Mouse (Mus musculus) forebrain, embryonic 12.5 days (tissue): ENCODE data around the gene Rhcg. TPM values are rescaled to one million over a fixed set of nuclear protein-coding genes. Genes with fewer than 3 reads are reported as not detected.

Experiments used
- ATAC-seq: fragments of 200-750 bp; cut with Nextera tagmentation; 2 replicates; pipeline ENCODE4 v1.8.0; 2017; ENCODE audit warnings: moderate TSS enrichment; ENCODE audit not compliant: low FRiP score
- H3K27ac ChIP-seq: fragments of 300-500 bp; sonication (generic); 2 replicates; pipeline ENCODE4 v1.5.1; 2016; ENCODE audit warnings: mild to moderate bottlenecking
- H3K27me3 ChIP-seq: fragments of 300-500 bp; sonication (generic); 2 replicates; pipeline ENCODE4 v1.6.1; 2016; ENCODE audit warnings: mild to moderate bottlenecking
- H3K36me3 ChIP-seq: fragments of 300-500 bp; sonication (generic); replicated peaks from 2 replicates; pipeline ENCODE4 v1.6.1; 2016; ENCODE audit warnings: mild to moderate bottlenecking
- H3K4me1 ChIP-seq: fragments of 300-500 bp; sonication (generic); 2 replicates; pipeline ENCODE4 v1.6.1; 2016
- H3K4me2 ChIP-seq: fragments of 300-500 bp; sonication (generic); 2 replicates; pipeline ENCODE4 v1.6.1; 2016; ENCODE audit warnings: mild to moderate bottlenecking, moderate library complexity
- H3K4me3 ChIP-seq: fragments of 300-500 bp; sonication (generic); replicated peaks from 2 replicates; pipeline ENCODE4 v1.5.1; 2016; ENCODE audit warnings: mild to moderate bottlenecking
- H3K9ac ChIP-seq: fragments of 300-500 bp; sonication (generic); 2 replicates; pipeline ENCODE4 v1.6.1; 2016; ENCODE audit warnings: mild to moderate bottlenecking
- H3K9me3 ChIP-seq: fragments of 300-500 bp; sonication (generic); 2 replicates; pipeline ENCODE4 v1.6.1; 2016
- WGBS: fragments of 180-500 bp; shearing (Covaris S2); methylation state at CpG from one replicate; pipeline ENCODE4 v1.1.7; 2016; 5-methylcytosine and 5-hydroxymethylcytosine counted together
- polyA plus RNA-seq: library from polyadenylated mRNA; unstranded; fragments of >200 nt; fragmentation: Nextera tagmentation; extraction: Ambion mirVana; gene quantifications from 2 replicates; pipeline ENCODE4 v1.2.1, GENCODE M21; 2016

Rhcg gene
- polyA plus RNA-seq, 1 experiment from 2014 or later: 8.5 TPM

DNA sequence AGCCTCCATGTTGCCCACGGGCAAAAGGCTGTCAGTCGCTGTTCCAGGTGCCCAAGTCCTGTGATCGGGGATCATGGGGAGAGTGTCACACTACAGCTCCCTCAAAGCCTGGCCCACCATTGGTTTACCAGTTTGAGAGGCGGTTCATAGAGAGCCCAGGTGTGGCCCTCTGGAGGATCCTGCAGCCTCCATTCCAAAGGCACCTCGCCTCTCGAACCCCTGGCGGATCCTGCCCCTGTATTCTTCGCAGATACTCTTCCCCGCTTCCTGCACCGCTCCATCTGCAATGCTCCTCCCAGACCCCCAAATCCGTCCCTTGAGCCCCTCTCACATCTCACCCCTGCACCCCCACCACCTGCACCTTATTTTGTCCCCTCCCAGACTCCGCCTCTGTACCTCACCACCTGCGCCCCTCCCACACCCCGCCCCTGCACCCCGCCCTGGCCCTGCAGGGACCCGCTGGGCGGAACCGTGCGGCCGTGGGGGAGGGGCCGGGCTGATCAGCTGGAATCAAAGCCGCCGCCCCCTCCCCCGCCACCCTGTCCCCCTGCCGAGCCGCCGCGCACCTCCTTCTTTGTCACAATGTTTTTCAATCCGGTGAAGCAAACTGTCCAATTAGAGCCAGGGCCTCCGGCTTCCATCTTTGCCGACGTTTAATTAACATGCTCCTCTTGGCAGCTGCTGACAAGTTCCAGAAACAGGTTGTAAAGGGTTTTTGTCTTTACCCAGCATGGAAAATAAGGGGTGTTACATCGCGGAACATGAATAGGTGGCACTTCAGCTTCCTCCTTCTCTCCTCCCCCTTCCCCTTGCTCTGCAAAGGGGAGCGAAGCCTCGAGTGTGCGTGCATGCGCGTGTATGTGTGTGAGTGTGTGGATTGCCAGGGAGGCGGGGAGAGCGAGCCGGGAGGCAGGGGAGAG, 25.4 kb downstream of the Rhcg start:
- no peaks in the 10 kb centered on the region for H3K36me3 ChIP-seq
- H3K27ac ChIP-seq: peak overlapping the region; percentile 98
- 1% methylated on average over 40 of the region's 42 CpGs for WGBS
- peaks cover 6% of the 10 kb centered on the region for H3K9me3 ChIP-seq
- peak; percentile 78 for ATAC-seq
- peak overlapping the region; percentile 63 for H3K9ac ChIP-seq
- H3K4me1 ChIP-seq: peaks cover 61% of the 10 kb centered on the region
- peak overlapping the region; percentile 38 for H3K4me3 ChIP-seq
- peaks cover 56% of the 10 kb centered on the region for H3K27me3 ChIP-seq
- peak overlapping the region; percentile 62 for H3K4me2 ChIP-seq

- Histone ChIP-seq H3K4me3 (no peak overlapping the region; the same call in 1 of the 2 replicates), H3K4me2 (peak overlapping the region; percentile 62)
- WGBS: 4% methylated on average over 3 of the region's 3 CpGs
These were observed 26.8 kb downstream of the Rhcg start for GRCm38 (mm10) chr7:79590560-79591110.

GRCm38 (mm10) chr7:79589763-79590559, 27.5 kb downstream of the Rhcg start:
- H3K9me3 ChIP-seq: peaks cover 6% of the 10 kb centered on the region
- peak; percentile 57 for ATAC-seq
- peaks cover 54% of the 10 kb centered on the region for H3K27me3 ChIP-seq
- peaks cover 61% of the 10 kb centered on the region for H3K4me1 ChIP-seq
- H3K4me3 ChIP-seq: no peak overlapping the region
- H3K9ac ChIP-seq: no peak overlapping the region; the same call in 1 of the 2 replicates
- H3K27ac ChIP-seq: peak overlapping the region; percentile 98
- 1% methylated on average over 9 of the region's 9 CpGs for WGBS
- peak overlapping the region; percentile 62 for H3K4me2 ChIP-seq
- no peaks in the 10 kb centered on the region for H3K36me3 ChIP-seq

More at GRCm38 (mm10) chr7:79590560-79591110, 26.8 kb downstream of the Rhcg start:
- Histone ChIP-seq H3K9me3 (peaks cover 6% of the 10 kb centered on the region), H3K9ac (peak overlapping the region; percentile 45), H3K27me3 (peaks cover 52% of the 10 kb centered on the region), H3K36me3 (no peaks in the 10 kb centered on the region), H3K27ac (peak overlapping the region; percentile 98), H3K4me1 (peaks cover 61% of the 10 kb centered on the region)
- ATAC-seq: peak; percentile 17

GRCm38 (mm10) chr7:79588284-79588683, 29.2 kb downstream of the Rhcg start:
- no peak for ATAC-seq
- Histone ChIP-seq H3K27me3 (peaks cover 47% of the 10 kb centered on the region), H3K4me3 (no peak overlapping the region), H3K4me1 (peaks cover 46% of the 10 kb centered on the region), H3K27ac (peak overlapping the region; percentile 98; the same call in 1 of the 2 replicates), H3K36me3 (no peaks in the 10 kb centered on the region), H3K9ac (no peak overlapping the region), H3K4me2 (no peak overlapping the region), H3K9me3 (peaks cover 6% of the 10 kb centered on the region)
- WGBS: 82% methylated on average over 3 of the region's 3 CpGs

DNA sequence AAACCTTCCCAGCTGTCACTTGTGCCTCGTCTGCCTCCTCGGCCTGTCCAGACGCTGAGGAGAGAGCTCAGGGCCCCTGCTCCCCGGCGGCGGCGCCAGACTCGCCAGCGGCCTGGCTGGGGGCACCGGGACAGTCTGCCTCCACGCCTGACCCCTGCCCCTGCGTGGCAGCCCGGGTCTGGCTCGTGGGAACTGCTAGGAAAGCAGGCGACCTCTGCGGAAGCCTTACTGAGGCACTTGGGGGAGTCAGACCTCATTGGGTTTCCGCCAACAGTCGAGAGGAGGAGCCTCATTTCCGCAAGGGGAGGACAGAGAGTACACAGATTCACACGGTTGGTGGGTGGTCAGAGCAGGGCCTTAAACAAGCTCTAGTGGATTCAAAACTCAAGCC, 38.6 kb downstream of the Rhcg start:
- WGBS: 0% methylated on average over 20 of the region's 20 CpGs

GRCm38 (mm10) chr7:79577931-79578850, 39.3 kb downstream of the Rhcg start:
- Histone ChIP-seq H3K4me3 (peak overlapping the region; percentile 27; the same call in 1 of the 2 replicates), H3K4me1 (peaks cover 54% of the 10 kb centered on the region), H3K9me3 (no peaks in the 10 kb centered on the region), H3K4me2 (peak overlapping the region; percentile 52), H3K27ac (peak overlapping the region; percentile 99), H3K9ac (peak overlapping the region; percentile 59), H3K36me3 (no peaks in the 10 kb centered on the region), H3K27me3 (peaks cover 26% of the 10 kb centered on the region)
- peak; percentile 57 for ATAC-seq
- WGBS: 2% methylated on average over 23 of the region's 25 CpGs

More for the DNA sequence above, 38.6 kb downstream of the Rhcg start:
- Histone ChIP-seq H3K4me2 (peak overlapping the region; percentile 52), H3K4me1 (peaks cover 53% of the 10 kb centered on the region), H3K4me3 (peak overlapping the region; percentile 27; the same call in 1 of the 2 replicates), H3K9me3 (no peaks in the 10 kb centered on the region), H3K36me3 (no peaks in the 10 kb centered on the region), H3K27ac (peak overlapping the region; percentile 99), H3K9ac (peak overlapping the region; percentile 51), H3K27me3 (peaks cover 26% of the 10 kb centered on the region)
- peak; percentile 80 for ATAC-seq

DNA sequence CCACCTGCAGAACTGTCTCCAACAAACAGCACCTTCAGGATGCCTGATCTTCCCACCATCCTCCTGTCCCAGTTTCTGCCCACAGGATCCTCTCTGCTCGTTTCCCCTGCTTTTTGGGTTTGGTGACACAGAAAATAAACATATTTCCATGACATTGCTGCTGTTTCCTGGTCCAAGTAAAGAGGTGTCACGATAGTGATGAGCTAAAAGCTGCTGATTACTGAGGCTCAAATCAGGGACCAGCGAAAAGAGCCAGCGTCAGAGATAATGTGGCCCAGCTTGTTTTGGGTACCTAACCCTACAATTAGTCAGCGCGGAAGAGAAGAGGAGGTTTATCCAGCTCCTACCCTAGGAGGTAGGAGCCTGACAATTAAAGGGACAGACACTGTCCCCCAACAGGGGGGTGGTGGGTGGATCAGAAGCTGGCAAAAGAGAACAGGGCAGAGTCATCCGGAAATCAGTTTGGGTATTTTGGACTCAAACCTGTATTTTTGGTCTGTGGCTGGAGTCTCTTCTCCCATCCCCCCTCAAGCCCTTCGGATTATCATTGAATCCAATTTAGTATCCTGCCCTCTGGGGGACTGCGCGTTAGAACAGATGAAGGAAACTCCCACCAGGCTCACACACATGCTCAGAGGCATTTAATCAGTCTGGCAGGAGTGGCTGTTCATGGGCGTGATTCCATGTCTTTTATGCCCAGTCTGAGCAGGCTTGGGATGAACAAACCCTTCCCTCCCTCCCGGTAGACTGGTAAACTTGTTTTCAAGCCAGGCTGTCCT, 40.2 kb downstream of the Rhcg start:
- peak; percentile 80 for ATAC-seq
- Histone ChIP-seq H3K27me3 (peaks cover 19% of the 10 kb centered on the region; the same call in 1 of the 2 replicates), H3K9me3 (no peaks in the 10 kb centered on the region), H3K4me2 (peak overlapping the region; percentile 52), H3K9ac (peak overlapping the region; percentile 59), H3K27ac (peak overlapping the region; percentile 99), H3K4me1 (peaks cover 61% of the 10 kb centered on the region), H3K4me3 (0 out of 2 replicates have a peak overlapping the region, but pooled peaks have one; percentile 3), H3K36me3 (no peaks in the 10 kb centered on the region)
- WGBS: 3% methylated on average over 12 of the region's 12 CpGs

DNA sequence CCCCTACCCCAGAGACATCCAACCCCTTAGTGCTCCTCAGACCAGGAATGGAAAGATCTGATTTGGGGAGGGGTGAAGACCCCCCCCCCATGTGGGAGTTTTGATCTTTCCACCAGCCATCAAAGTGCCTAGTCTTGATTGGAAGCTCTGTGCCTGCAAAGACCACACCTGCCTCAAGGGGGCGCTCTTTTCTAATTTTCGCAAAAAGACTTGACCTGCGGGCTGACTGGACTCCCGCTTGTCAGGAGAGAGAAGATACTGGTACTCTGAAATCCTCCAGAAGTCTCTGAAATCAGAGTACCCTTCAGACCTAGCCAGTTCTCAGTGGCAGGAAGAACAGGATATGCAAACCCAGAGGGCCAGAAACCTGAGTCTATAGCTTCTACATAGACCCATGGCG, 40.8 kb downstream of the Rhcg start:
- H3K36me3 ChIP-seq: no peaks in the 10 kb centered on the region
- peak overlapping the region; percentile 52; the same call in 1 of the 2 replicates for H3K4me2 ChIP-seq
- H3K27me3 ChIP-seq: peaks cover 15% of the 10 kb centered on the region; the same call in 1 of the 2 replicates
- no peak overlapping the region for H3K4me3 ChIP-seq
- H3K27ac ChIP-seq: peak overlapping the region; percentile 99
- H3K9me3 ChIP-seq: no peaks in the 10 kb centered on the region
- 7% methylated on average over 5 of the region's 5 CpGs for WGBS
- peak overlapping the region; percentile 29; the same call in 1 of the 2 replicates for H3K9ac ChIP-seq
- ATAC-seq: no peak
- H3K4me1 ChIP-seq: peaks cover 67% of the 10 kb centered on the region

- H3K9me3 ChIP-seq: no peaks in the 10 kb centered on the region
- 26% methylated on average over 19 of the region's 19 CpGs for WGBS
- ATAC-seq: peak; percentile 67
- H3K4me3 ChIP-seq: no peak overlapping the region
- no peaks in the 10 kb centered on the region for H3K36me3 ChIP-seq
- H3K4me2 ChIP-seq: peak overlapping the region; percentile 5; the same call in 1 of the 2 replicates
- peaks cover 9% of the 10 kb centered on the region; the same call in 1 of the 2 replicates for H3K27me3 ChIP-seq
- peak overlapping the region; percentile 79 for H3K27ac ChIP-seq
- H3K4me1 ChIP-seq: peaks cover 43% of the 10 kb centered on the region
- H3K9ac ChIP-seq: peak overlapping the region; percentile 29; the same call in 1 of the 2 replicates
These were observed 45.2 kb downstream of the Rhcg start for GRCm38 (mm10) chr7:79572191-79572818.

GRCm38 (mm10) chr7:79568937-79569535, 48.4 kb downstream of the Rhcg start:
- ATAC-seq: no peak
- H3K27ac ChIP-seq: 0 out of 2 replicates have a peak overlapping the region, but pooled peaks have one; percentile 25

More at GRCm38 (mm10) chr7:79568937-79569535, 48.4 kb downstream of the Rhcg start:
- Histone ChIP-seq H3K4me3 (no peak overlapping the region), H3K4me1 (peaks cover 22% of the 10 kb centered on the region), H3K4me2 (no peak overlapping the region), H3K36me3 (no peaks in the 10 kb centered on the region), H3K9ac (no peak overlapping the region), H3K27me3 (no peaks in the 10 kb centered on the region), H3K9me3 (no peaks in the 10 kb centered on the region)
- WGBS: 31% methylated on average over 4 of the region's 4 CpGs
